Mouse (Mus musculus) embryo, embryonic 9.5 days (tissue): ENCODE data around the gene Vegfd.

Experiments
- DNase-seq: peaks from one replicate; pipeline ENCODE4 v3.0.0-alpha.2; 2017; ENCODE audit errors: extremely low spot score

The Vegfd gene

GRCm38 (mm10) chrX:164419955-164420354 is 46.8 kb downstream of the Vegfd start:
- no peak for DNase-seq

DNA sequence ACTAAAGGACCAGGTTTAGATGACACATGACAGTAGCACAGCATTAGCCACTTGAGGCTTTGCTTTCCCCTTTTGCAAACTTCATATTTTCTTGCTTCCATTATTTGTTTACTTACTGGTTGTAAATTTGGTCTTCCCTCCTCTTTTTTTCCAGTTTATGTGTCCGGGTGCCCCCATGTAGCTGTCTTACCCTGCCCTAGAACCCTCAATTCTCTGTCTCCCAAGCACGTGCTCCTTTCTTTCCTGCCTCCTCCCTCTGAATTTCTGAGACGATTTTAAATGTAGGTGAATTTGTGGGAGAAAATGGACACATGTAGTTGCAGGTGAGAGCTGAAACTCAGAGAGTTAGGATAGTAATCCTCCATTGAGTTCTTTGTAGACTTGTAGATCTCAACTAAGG is 47.3 kb downstream of the Vegfd start:
- DNase-seq = no peak

DNA sequence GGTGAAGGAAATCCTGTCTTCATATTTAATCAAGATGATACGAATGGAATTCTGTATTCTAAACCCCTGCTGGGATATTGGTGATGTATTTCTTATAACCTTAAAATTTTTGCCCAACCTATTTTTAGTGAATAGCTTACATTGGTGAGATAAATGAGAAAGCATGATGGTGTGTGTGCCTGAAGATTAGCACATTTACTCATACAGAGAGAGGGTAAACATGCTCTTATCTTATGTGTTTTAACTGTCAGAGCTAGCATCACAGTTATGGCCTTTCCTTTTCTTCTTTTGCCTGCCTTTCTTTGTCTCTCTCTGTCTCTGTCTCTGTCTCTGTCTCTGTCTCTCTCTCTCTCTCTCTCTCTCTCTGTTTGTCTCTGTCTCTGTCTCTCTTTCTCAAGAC is 51.6 kb downstream of the Vegfd start:
- DNase-seq = no peak

GRCm38 (mm10) chrX:164427295-164427694 is 54.1 kb downstream of the Vegfd start:
- no peak for DNase-seq

GRCm38 (mm10) chrX:164428224-164428623 is 55.0 kb downstream of the Vegfd start:
- no peak for DNase-seq

DNA sequence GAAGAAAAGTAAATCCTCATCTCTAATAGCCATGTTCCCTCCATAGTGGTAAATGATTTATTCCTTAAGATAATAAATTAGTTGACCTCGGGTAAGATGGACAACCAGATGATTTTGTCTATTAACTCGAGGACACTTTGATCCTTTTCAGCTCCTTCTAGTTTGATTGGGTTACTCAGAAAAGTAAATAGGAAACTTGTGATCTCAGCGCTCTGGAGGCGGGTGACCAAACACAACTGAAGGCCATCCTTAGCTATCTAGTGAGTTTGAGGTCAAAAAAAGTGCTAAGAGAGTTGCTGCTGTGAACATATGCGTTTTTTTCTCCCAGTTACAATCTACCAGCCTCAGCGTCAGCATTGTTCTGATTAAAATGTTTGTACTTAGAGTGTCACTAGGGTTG is 57.4 kb downstream of the Vegfd start:
- DNase-seq = no peak

- DNase-seq = no peak
Measured at GRCm38 (mm10) chrX:164431133-164431532, 58.0 kb downstream of the Vegfd start.

- no peak for DNase-seq
Measured at GRCm38 (mm10) chrX:164431541-164431940, 58.4 kb downstream of the Vegfd start.

GRCm38 (mm10) chrX:164432682-164433081 is 59.5 kb downstream of the Vegfd start:
- DNase-seq = no peak

GRCm38 (mm10) chrX:164436709-164437108 is 63.5 kb downstream of the Vegfd start, which contains the start of gene Asb11:
TSS of gene Asb11 (plus strand) at chrX:164436994.
- no peak for DNase-seq

- DNase-seq = no peak
Measured at GRCm38 (mm10) chrX:164439462-164439861, 66.3 kb downstream of the Vegfd start.

GRCm38 (mm10) chrX:164440140-164440539 is 67.0 kb downstream of the Vegfd start:
- no peak for DNase-seq

- no peak for DNase-seq
Measured at GRCm38 (mm10) chrX:164440703-164441102, 67.5 kb downstream of the Vegfd start.

GRCm38 (mm10) chrX:164441306-164441705 is 68.1 kb downstream of the Vegfd start:
- no peak for DNase-seq

GRCm38 (mm10) chrX:164445601-164446000 is 72.4 kb downstream of the Vegfd start:
- DNase-seq = no peak

DNA sequence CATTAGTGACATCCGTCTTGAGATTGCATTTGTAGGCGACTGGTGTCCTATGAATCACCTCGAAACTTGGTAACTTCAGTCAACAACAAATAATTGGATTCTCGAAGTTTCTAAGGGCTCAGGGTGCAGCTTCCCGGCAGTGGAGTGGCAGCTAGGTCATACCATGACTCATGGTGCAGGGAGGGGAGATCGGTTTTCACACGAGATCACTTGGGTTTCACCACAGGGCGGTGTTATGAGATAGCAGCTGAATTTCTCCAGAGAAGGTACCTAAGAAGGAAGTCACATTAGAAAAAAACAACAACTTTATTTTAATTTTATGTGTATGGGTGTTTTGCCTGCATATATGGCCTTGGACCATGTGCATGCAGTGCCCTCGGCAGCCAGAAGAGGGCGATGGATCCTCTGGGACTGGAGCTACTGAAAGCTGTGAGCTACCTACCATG is 73.0 kb downstream of the Vegfd start:
- no peak for DNase-seq

GRCm38 (mm10) chrX:164446835-164447681 is 73.9 kb downstream of the Vegfd start:
- DNase-seq = no peak

DNA sequence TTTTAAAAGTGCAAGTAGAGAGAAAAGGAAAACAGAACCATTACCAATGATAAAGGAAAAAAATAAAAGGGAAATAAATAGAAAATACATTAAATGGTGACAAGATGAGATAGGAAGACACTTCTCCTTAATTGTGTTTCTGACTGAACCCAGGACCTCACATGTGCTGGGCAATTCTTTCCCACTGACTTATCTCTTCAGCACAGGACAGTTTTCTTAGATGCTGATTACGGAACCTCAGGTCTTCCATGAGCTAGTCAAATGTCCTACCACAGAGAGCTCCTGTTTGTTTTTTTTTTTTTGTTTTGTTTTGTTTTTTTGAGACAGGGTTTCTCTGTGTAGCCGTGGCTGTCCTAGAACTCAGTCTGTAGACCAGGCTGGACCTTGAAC is 74.5 kb downstream of the Vegfd start:
- no peak for DNase-seq

DNA sequence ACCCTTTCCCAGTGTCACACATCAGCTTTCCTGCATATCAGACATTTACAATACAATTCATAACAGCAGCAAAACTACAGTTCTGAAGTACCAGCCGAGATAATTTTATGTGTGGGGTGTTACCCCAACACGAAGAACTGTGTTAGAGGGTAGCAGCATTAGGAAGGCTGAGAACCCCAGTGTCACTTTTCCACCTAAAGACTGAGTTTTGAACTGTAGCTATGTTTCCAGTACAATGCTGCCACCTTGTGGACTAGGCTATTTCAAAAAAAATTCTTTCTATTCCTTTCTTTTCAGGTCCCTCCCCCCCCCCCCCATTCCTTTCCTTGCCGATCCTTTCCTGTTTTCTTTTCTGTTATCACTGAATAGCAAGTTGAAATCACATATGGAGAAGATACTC is 76.0 kb downstream of the Vegfd start:
- peak; percentile 27 for DNase-seq
